Mouse (Mus musculus): ENCODE data around the gene Slc24a3. TPM values are rescaled to one million over a fixed set of nuclear protein-coding genes. Genes with fewer than 3 reads are reported as not detected.

Slc24a3 gene
- polyA plus RNA-seq, 2 experiments, result 0.58 TPM

GRCm38 (mm10) chr2:145663899-145664298 is 496.3 kb downstream of the Slc24a3 start:
- WGBS (ENCODE audit: insufficient replicate concordance), result 64% methylated on average over 7 of the region's 7 CpGs
- H3K9ac ChIP-seq (replicated peaks), result no peak overlapping the region
- no peak overlapping the region for H3K27ac ChIP-seq
- H3K4me3 ChIP-seq (ENCODE audit: insufficient read depth in 1 of 2, low read depth in 2 of 2, low read length in 2 of 2), result no peak overlapping the region
- H3K27me3 ChIP-seq (ENCODE audit: control insufficient read depth, insufficient read depth, low read length), result no peaks in the 10 kb centered on the region
- TF ChIP-seq CTCF (IDR thresholded peaks at IDR 0.05; ENCODE audit: low read depth) (no peak), EP300 (IDR thresholded peaks at IDR 0.05; ENCODE audit: low read depth) (no peak)
- H3K4me1 ChIP-seq (replicated peaks; ENCODE audit: control insufficient read depth in 2 of 2, insufficient read depth in 2 of 2, low read length in 1 of 2), result peaks cover 0 to 2% of the 10 kb centered on the region in 2 experiments; a peak in 1 of 4 replicates
- no peaks in the 10 kb centered on the region for H3K9me3 ChIP-seq (ENCODE audit: control insufficient read depth, low read length)
- H3K36me3 ChIP-seq (replicated peaks; ENCODE audit: control insufficient read depth, insufficient read depth, low read depth), result no peaks in the 10 kb centered on the region
- ATAC-seq (ENCODE audit: insufficient read depth) (no peak), DNase-seq (ENCODE audit: low read depth in 3 of 3, low spot score in 3 of 3) (no peak)
- no peak overlapping the region for H3K4me2 ChIP-seq (ENCODE audit: low read depth)

GRCm38 (mm10) chr2:145664311-145664710 is 496.8 kb downstream of the Slc24a3 start:
- no peaks in the 10 kb centered on the region for H3K36me3 ChIP-seq (replicated peaks; ENCODE audit: control insufficient read depth, insufficient read depth, low read depth)
- H3K4me3 ChIP-seq (ENCODE audit: insufficient read depth in 1 of 2, low read depth in 2 of 2, low read length in 2 of 2), result no peak overlapping the region
- no peak overlapping the region for H3K27ac ChIP-seq
- peaks cover 0 to 2% of the 10 kb centered on the region in 2 experiments; a peak in 1 of 4 replicates for H3K4me1 ChIP-seq (replicated peaks; ENCODE audit: control insufficient read depth in 2 of 2, insufficient read depth in 2 of 2, low read length in 1 of 2)
- DNase-seq (ENCODE audit: low read depth in 3 of 3, low spot score in 3 of 3) (no peak), ATAC-seq (ENCODE audit: insufficient read depth) (peak; percentile 37; the same call in 1 of the 2 replicates)
- no peak overlapping the region for H3K9ac ChIP-seq (replicated peaks)
- no peaks in the 10 kb centered on the region for H3K9me3 ChIP-seq (ENCODE audit: control insufficient read depth, low read length)
- H3K4me2 ChIP-seq (ENCODE audit: low read depth), result no peak overlapping the region
- no peaks in the 10 kb centered on the region for H3K27me3 ChIP-seq (ENCODE audit: control insufficient read depth, insufficient read depth, low read length)
- WGBS (ENCODE audit: insufficient replicate concordance), result 59% methylated on average over 2 of the region's 2 CpGs
- TF ChIP-seq EP300 (IDR thresholded peaks at IDR 0.05; ENCODE audit: low read depth) (no peak), CTCF (IDR thresholded peaks at IDR 0.05; ENCODE audit: low read depth) (no peak)

GRCm38 (mm10) chr2:145668135-145668534 is 500.6 kb downstream of the Slc24a3 start:
- no peak overlapping the region for H3K4me2 ChIP-seq (ENCODE audit: low read depth)
- H3K4me1 ChIP-seq (replicated peaks; ENCODE audit: control insufficient read depth in 2 of 2, insufficient read depth in 2 of 2, low read length in 1 of 2), result peaks cover 0 to 2% of the 10 kb centered on the region in 2 experiments; a peak in 1 of 4 replicates
- H3K9me3 ChIP-seq (ENCODE audit: control insufficient read depth, low read length), result no peaks in the 10 kb centered on the region
- 57% methylated on average over 4 of the region's 4 CpGs for WGBS (ENCODE audit: insufficient replicate concordance)
- no peak overlapping the region for H3K27ac ChIP-seq
- no peak overlapping the region for H3K4me3 ChIP-seq (ENCODE audit: insufficient read depth in 1 of 2, low read depth in 2 of 2, low read length in 2 of 2)
- no peak for DNase-seq (ENCODE audit: low read depth in 3 of 3, low spot score in 3 of 3)
- no peaks in the 10 kb centered on the region for H3K27me3 ChIP-seq (ENCODE audit: control insufficient read depth, insufficient read depth, low read length)
- no peak for ATAC-seq (ENCODE audit: insufficient read depth)
- no peaks in the 10 kb centered on the region for H3K36me3 ChIP-seq (replicated peaks; ENCODE audit: control insufficient read depth, insufficient read depth, low read depth)
- TF ChIP-seq EP300 (IDR thresholded peaks at IDR 0.05; ENCODE audit: low read depth) (no peak), CTCF (IDR thresholded peaks at IDR 0.05; ENCODE audit: low read depth) (no peak)
- no peak overlapping the region for H3K9ac ChIP-seq (replicated peaks)

GRCm38 (mm10) chr2:145670131-145670530 is 502.6 kb downstream of the Slc24a3 start:
- H3K36me3 ChIP-seq (replicated peaks; ENCODE audit: control insufficient read depth, insufficient read depth, low read depth), result no peaks in the 10 kb centered on the region
- H3K4me2 ChIP-seq (ENCODE audit: low read depth), result no peak overlapping the region
- TF ChIP-seq CTCF (IDR thresholded peaks at IDR 0.05; ENCODE audit: low read depth) (no peak), EP300 (IDR thresholded peaks at IDR 0.05; ENCODE audit: low read depth) (no peak)
- H3K4me3 ChIP-seq (ENCODE audit: insufficient read depth in 1 of 2, low read depth in 2 of 2, low read length in 2 of 2), result no peak overlapping the region
- DNase-seq (ENCODE audit: low read depth in 3 of 3, low spot score in 3 of 3) (no peak), ATAC-seq (ENCODE audit: insufficient read depth) (no peak)
- H3K9ac ChIP-seq (replicated peaks), result no peak overlapping the region
- H3K27ac ChIP-seq, result no peak overlapping the region
- no peaks in the 10 kb centered on the region for H3K9me3 ChIP-seq (ENCODE audit: control insufficient read depth, low read length)
- no peaks in the 10 kb centered on the region for H3K27me3 ChIP-seq (ENCODE audit: control insufficient read depth, insufficient read depth, low read length)
- WGBS (ENCODE audit: insufficient replicate concordance), result 59% methylated on average over 4 of the region's 4 CpGs
- no peaks in the 10 kb centered on the region; a peak in 1 of 4 replicates for H3K4me1 ChIP-seq (replicated peaks; ENCODE audit: control insufficient read depth in 2 of 2, insufficient read depth in 2 of 2, low read length in 1 of 2)

- Histone ChIP-seq H3K27ac (no peak overlapping the region), H3K36me3 (replicated peaks; ENCODE audit: control insufficient read depth, insufficient read depth, low read depth) (no peaks in the 10 kb centered on the region), H3K4me3 (ENCODE audit: insufficient read depth in 1 of 2, low read depth in 2 of 2, low read length in 2 of 2) (peak overlapping the region; percentile 54 to 56), H3K4me2 (ENCODE audit: low read depth) (peak overlapping the region; percentile 77), H3K4me1 (replicated peaks; ENCODE audit: control insufficient read depth in 2 of 2, insufficient read depth in 2 of 2, low read length in 1 of 2) (no peaks in the 10 kb centered on the region; a peak in 1 of 4 replicates), H3K9me3 (ENCODE audit: control insufficient read depth, low read length) (no peaks in the 10 kb centered on the region), H3K9ac (replicated peaks) (no peak overlapping the region), H3K27me3 (ENCODE audit: control insufficient read depth, insufficient read depth, low read length) (peaks cover 3% of the 10 kb centered on the region; the same call in 1 of the 2 replicates)
- no peak for TF ChIP-seq EP300 (IDR thresholded peaks at IDR 0.05; ENCODE audit: low read depth)
- no peak for TF ChIP-seq CTCF (IDR thresholded peaks at IDR 0.05; ENCODE audit: low read depth)
- WGBS (ENCODE audit: insufficient replicate concordance), result 6% methylated on average over 22 of the region's 23 CpGs
- DNase-seq (ENCODE audit: low read depth in 3 of 3, low spot score in 3 of 3) (no peak), ATAC-seq (ENCODE audit: insufficient read depth) (no peak; the same call in 1 of the 2 replicates)
These were observed 507.1 kb downstream of the Slc24a3 start for GRCm38 (mm10) chr2:145674496-145675141.

Measured in liver, embryonic 14.5 days (tissue).